ENCODE assay signal across 1 mouse cellular context in genomic region chr11:78347070-78347754, GRCm38 (mm10).
TF ChIP-seq lines count a peak whose summit lies in the region.

No protein-coding gene starts in this region.

TF ChIP-seq in ES-E14, 5 proteins besides CTCF, POLR2A, EP300 and RAD21 (continued from another document):
- 0 out of 2 replicates have a peak, but pooled peaks have one; percentile 13 for TF ChIP-seq ZC3H11A (IDR thresholded peaks at IDR 0.05; ENCODE audit: borderline replicate concordance, low read depth, low read length)
